Mouse (Mus musculus) brain, embryonic 14.5 days (tissue): ENCODE measurements around the gene Sergef.

Source experiments
- CTCF ChIP-seq: fragments of 200-500 bp; IDR thresholded peaks from 2 replicates; pipeline ENCODE4 v1.5.1; 2012; ENCODE audit warnings: inconsistent platforms, mild to moderate bottlenecking, moderate library complexity, borderline replicate concordance; ENCODE audit not compliant: insufficient read depth, insufficient read length; ENCODE audit errors: extremely low read depth
- POLR2A ChIP-seq: fragments of 200-500 bp; IDR thresholded peaks from 2 replicates; pipeline ENCODE4 v1.6.1; 2012; ENCODE audit warnings: mild to moderate bottlenecking, inconsistent platforms, borderline replicate concordance; ENCODE audit not compliant: poor library complexity, insufficient read depth, insufficient read length, severe bottlenecking; ENCODE audit errors: extremely low read depth

- TF ChIP-seq POLR2A (no peak), CTCF (no peak)
These were observed 110.3 kb downstream of the Sergef start for GRCm38 (mm10) chr7:46529259-46529658.
